Mouse (Mus musculus) gastrocnemius, postnatal 14 days (tissue): ENCODE data around the gene Faap24. TPM values are rescaled to one million over a fixed set of nuclear protein-coding genes. Genes with fewer than 3 reads are reported as not detected.

Experiments
- total RNA-seq, 2 experiments: library from RNA; stranded (reverse); gene quantifications; 2 replicates each; pipeline ENCODE4 v1.2.3; 2021

The Faap24 gene
- total RNA-seq, 2 experiments from 2014 or later = 1.3 to 1.5 TPM

Other genes with a start within 250 kb of the Faap24 start
- gene Slc7a10, start 210.5 kb downstream of the Faap24 start, total RNA-seq = 1 to 10 TPM in 1 of 2 experiments, under 1 TPM in 1; 0.84 to 1.3 TPM
- 1 to 10 TPM; 9.1 to 9.8 TPM for gene Lrp3, start 181.3 kb downstream of the Faap24 start, total RNA-seq
- gene Gpatch1, start 78.4 kb downstream of the Faap24 start, total RNA-seq = 1 to 10 TPM; 4.3 to 5.3 TPM
- 1 to 10 TPM in 1 of 2 experiments, under 1 TPM in 1; 0.78 to 1.1 TPM for gene Rhpn2, start 62.7 kb downstream of the Faap24 start, total RNA-seq
- gene Cep89, start 199 bp upstream of the Faap24 start, total RNA-seq = 1 to 10 TPM; 5.7 to 5.9 TPM
- gene Slc7a9, start 52.0 kb upstream of the Faap24 start, total RNA-seq = not detected
- not detected for gene Tdrd12, start 140.9 kb upstream of the Faap24 start, total RNA-seq
- 10 to 100 TPM; 36.1 to 39.0 TPM for gene Nudt19, start 159.5 kb upstream of the Faap24 start, total RNA-seq
- under 1 TPM; 0.04 to 0.06 TPM for gene Rgs9bp, start 188.7 kb upstream of the Faap24 start, total RNA-seq
- 1 to 10 TPM; 9.6 to 9.7 TPM for gene Ankrd27, start 189.4 kb upstream of the Faap24 start, total RNA-seq